Mouse (Mus musculus): ENCODE data around the gene Gfi1. TPM values are rescaled to one million over a fixed set of nuclear protein-coding genes. Genes with fewer than 3 reads are reported as not detected.

Gene Gfi1
- total and polyA plus RNA-seq, 3 experiments = 0.99 to 1.5 (median 1.4) TPM

DNA sequence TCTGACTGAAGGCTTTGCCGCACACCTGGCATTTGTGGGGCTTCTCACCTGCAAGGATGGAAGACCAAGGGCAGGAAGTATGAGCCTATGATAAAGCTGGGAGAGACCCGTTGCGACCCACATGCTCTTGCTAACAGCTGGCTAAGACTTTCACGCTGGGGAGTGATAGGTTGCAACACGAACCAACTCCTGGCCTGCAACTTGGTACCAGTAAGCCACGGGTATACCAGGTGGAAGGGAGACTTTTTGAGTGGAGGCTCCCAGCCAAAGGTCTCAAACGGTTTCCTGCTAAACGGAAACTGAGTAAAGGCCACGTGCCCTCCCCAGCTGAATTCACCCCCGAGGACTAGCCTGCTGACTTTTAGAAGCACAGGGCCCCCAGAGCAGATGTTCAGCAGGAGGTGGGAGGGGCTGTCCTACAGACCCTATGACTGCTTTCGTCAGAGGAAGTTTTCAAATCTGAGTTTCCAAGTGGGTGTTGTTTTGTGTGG is 7.9 kb downstream of the Gfi1 start:
- H3K4me3 ChIP-seq (replicated peaks in 1 of 3; ENCODE audit: low read depth in 2 of 3, low read length in 2 of 3, poor library complexity in 1 of 3) = peak overlapping the region in 1 of 3 experiments; percentile 50
- H3K9me3 ChIP-seq (replicated peaks; ENCODE audit: low read length) = peaks cover 22% of the 10 kb centered on the region
- in situ Hi-C loops (cut with MboI; ENCODE audit: low pct_ligation_motif_present, low pct_unique_long_range_greater_than_20kb, low sequenced_read_pairs) = no loop called here
- H3K36me3 ChIP-seq (replicated peaks in 1 of 2; ENCODE audit: control insufficient read depth in 1 of 2, insufficient read depth in 1 of 2, low read length in 1 of 2) = peaks cover 7 to 27% of the 10 kb centered on the region in 2 experiments
- peak; percentile 52 for TF ChIP-seq EP300 (IDR thresholded peaks at IDR 0.05; ENCODE audit: low read length)
- peak; percentile 39; the same call in 1 of the 2 replicates for TF ChIP-seq HCFC1 (IDR thresholded peaks at IDR 0.05; ENCODE audit: low read depth, low read length)
- TF ChIP-seq CHD2 (IDR thresholded peaks at IDR 0.05; ENCODE audit: low read length) = peak; percentile 15; the same call in 1 of the 2 replicates
- TF ChIP-seq TCF12 (IDR thresholded peaks at IDR 0.05; ENCODE audit: low read depth, low read length) = peak; percentile 85
- TF ChIP-seq MEF2A (IDR thresholded peaks at IDR 0.05; ENCODE audit: borderline replicate concordance, low read depth, low read length) = peak; percentile 56; the same call in 1 of the 2 replicates
- TF ChIP-seq SMC3 (IDR thresholded peaks at IDR 0.05; ENCODE audit: low read depth, low read length) = no peak
- TF ChIP-seq IRF4 (IDR thresholded peaks at IDR 0.05; ENCODE audit: low read depth, low read length) = peak; percentile 65; the same call in 1 of the 2 replicates
- TF ChIP-seq MYC (IDR thresholded peaks at IDR 0.05; ENCODE audit: low read depth, low read length) = peak; percentile 88
- TF ChIP-seq SIN3A (IDR thresholded peaks at IDR 0.05; ENCODE audit: low read length) = peak; percentile 46; the same call in 1 of the 2 replicates
- no peak for TF ChIP-seq RCOR1 (conservative IDR thresholded peaks at IDR 0.05; ENCODE audit: low read depth, low read length)
- no peak for TF ChIP-seq ZC3H11A (IDR thresholded peaks at IDR 0.05; ENCODE audit: low read depth, low read length)
- peak; percentile 60; the same call in 1 of the 2 replicates for TF ChIP-seq NELFE (IDR thresholded peaks at IDR 0.05; ENCODE audit: low read depth, low read length)
- peak; percentile 91 for TF ChIP-seq BHLHE40 (IDR thresholded peaks at IDR 0.05; ENCODE audit: low read depth, low read length)
- peak; percentile 63 for TF ChIP-seq ELF1 (IDR thresholded peaks at IDR 0.05; ENCODE audit: low read depth, low read length)
- TF ChIP-seq POLR2A (IDR thresholded peaks at IDR 0.05; ENCODE audit: low read depth, low read length) = peak; percentile 45; the same call in 1 of the 2 replicates
- peak; percentile 92 for TF ChIP-seq ETS1 (conservative IDR thresholded peaks at IDR 0.05; ENCODE audit: low read depth, low read length)
- TF ChIP-seq MAX (IDR thresholded peaks at IDR 0.05; ENCODE audit: low read length) = peak; percentile 96
- TF ChIP-seq MAFK (IDR thresholded peaks at IDR 0.05; ENCODE audit: insufficient replicate concordance, low read length) = no peak
- TF ChIP-seq USF2 (conservative IDR thresholded peaks at IDR 0.05; ENCODE audit: low read depth, low read length) = peak; percentile 31
- TF ChIP-seq MXI1 (IDR thresholded peaks at IDR 0.05; ENCODE audit: low read depth, low read length) = peak; percentile 71
- peak; percentile 85 for TF ChIP-seq MAZ (IDR thresholded peaks at IDR 0.05; ENCODE audit: low read depth, low read length)
- TF ChIP-seq ZKSCAN1 (IDR thresholded peaks at IDR 0.05; ENCODE audit: borderline replicate concordance, low read depth, low read length) = no peak
- peak; percentile 69 for TF ChIP-seq USF1 (IDR thresholded peaks at IDR 0.05; ENCODE audit: low read depth, low read length)
- peak overlapping the region; percentile 2; the same call in 1 of the 2 replicates for H3K4me2 ChIP-seq (ENCODE audit: insufficient read depth, low read depth, poor library complexity, severe bottlenecking)
- H3K79me2 ChIP-seq (replicated peaks; ENCODE audit: control insufficient read depth, extremely low read depth, insufficient read depth, poor library complexity, severe bottlenecking) = no peaks in the 10 kb centered on the region
- dilution Hi-C loops (cut with MboI; ENCODE audit: extremely low pct_ligation_motif_present, extremely low pct_unique_long_range_greater_than_20kb, low sequenced_read_pairs) = no loop called here
- H3K27me3 ChIP-seq (replicated peaks) = no peaks in the 10 kb centered on the region
- H3K4me1 ChIP-seq (ENCODE audit: control insufficient read depth in 1 of 2, insufficient read depth in 2 of 2) = peaks cover 7 to 38% of the 10 kb centered on the region in 2 experiments
- no peak overlapping the region; the same call in 1 of the 2 replicates for H3K9ac ChIP-seq (ENCODE audit: insufficient read depth, low read depth)
- peak overlapping the region; percentile 19; the same call in 1 of the 2 replicates for H3K27ac ChIP-seq (ENCODE audit: insufficient read depth, low read depth)
- peak; percentile 79 for DNase-seq (ENCODE audit: extremely low read depth)

Measured in CH12.LX (cell line).